Mouse (Mus musculus): ENCODE measurements around the gene Lgals3.
"Not testable (repeated sequence)": the region's sequence is repeated elsewhere in the genome, so short reads cannot be mapped to it uniquely, and the experiment has no call there.

Gene Lgals3

DNA sequence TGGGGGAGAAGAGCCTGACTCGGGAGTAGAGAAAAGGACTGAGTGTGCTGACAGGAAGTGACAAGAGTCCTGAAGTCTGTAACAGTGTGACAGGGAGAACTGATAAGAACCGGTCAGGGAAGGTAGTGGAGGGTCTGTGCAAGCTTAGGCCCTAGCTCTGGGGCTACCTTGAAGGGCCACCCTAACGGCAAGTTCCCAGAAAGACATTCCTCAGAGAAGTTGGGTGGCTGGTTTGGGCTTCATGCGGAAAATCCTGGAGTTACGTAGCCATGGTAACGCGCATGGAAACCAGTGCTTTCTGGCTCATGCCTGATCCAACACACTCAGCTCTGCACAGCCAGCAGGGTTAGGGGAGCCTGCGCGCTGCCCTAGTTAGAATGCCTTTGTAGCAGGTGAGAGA lies at the start of gene Lgals3:
TSS of gene Lgals3 (plus strand) at position 291 of the 400 bp plus-strand sequence.
- peak in 1 of 2 experiments; percentile 55 for DNase-seq (ENCODE audit: low spot score in 2 of 2)

DNA sequence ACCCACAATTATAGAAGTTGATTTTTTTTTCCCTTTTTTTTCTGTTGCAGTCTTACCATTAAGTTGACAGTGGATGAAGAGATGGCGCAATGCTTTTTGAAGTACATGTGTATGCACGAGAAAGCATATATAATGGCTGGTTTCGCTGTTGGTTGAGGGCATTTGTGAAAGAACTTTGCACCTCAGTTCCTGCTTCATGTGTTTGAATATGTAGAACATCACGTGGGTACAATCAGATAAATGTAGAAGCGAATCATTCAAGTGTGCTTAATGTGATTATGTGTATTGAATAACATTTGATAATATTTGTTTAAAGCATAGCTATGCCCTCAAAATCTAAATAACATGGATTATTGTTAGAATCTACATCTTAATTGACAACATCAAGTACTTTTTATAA lies 48.2 kb upstream of the Lgals3 start:
- DNase-seq (ENCODE audit: low spot score in 2 of 2), result no peak

- DNase-seq (ENCODE audit: low spot score in 2 of 2), result not testable (repeated sequence)
These were observed 46.0 kb upstream of the Lgals3 start for GRCm38 (mm10) chr14:47321581-47321980.

GRCm38 (mm10) chr14:47325965-47326761 lies 41.4 kb upstream of the Lgals3 start:
- no peak for DNase-seq (ENCODE audit: low spot score in 2 of 2)

DNA sequence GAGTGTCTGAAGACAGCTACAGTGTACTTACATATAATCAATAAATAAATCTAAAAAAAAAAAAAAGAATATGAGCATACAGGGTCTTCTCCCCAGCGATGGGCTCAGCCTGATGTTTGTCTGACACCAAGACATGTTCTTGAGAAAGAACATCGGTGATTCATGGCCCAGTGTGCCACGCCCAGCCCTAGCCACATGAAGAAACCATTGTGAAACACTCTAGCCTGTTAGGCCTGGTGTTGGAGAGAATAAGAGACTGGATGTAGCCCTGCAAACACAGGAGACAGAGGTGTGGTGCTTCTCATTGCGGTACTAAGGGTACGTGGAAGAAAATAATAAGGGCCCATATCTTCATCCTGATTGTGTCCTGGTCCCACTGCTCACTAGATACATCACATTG lies 40.2 kb upstream of the Lgals3 start:
- DNase-seq (ENCODE audit: low spot score in 2 of 2), result no peak

DNA sequence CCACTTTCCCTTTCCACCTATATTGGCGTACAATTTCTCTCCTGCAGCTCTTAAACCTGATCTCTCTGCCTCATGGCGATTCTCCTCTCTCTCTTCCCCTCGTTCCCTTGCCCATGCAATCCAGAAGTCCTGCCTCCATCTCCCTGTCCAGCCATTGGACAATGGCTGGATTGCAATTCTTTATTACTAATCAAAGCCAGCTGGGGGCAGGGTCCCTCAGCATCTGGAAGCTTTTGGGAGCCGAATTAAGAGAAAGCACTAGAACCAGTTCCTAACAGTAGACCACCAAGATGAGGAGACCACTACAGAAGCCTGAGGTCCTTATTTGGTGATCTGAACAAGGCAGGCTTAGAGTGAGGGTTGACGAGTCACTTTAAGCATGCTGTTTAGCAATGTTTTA lies 35.6 kb upstream of the Lgals3 start:
- no peak for DNase-seq (ENCODE audit: low spot score in 2 of 2)

- peak; percentile 53 to 70 for DNase-seq (ENCODE audit: low spot score in 2 of 2)
These were observed 32.7 kb upstream of the Lgals3 start for GRCm38 (mm10) chr14:47334819-47335218.

DNA sequence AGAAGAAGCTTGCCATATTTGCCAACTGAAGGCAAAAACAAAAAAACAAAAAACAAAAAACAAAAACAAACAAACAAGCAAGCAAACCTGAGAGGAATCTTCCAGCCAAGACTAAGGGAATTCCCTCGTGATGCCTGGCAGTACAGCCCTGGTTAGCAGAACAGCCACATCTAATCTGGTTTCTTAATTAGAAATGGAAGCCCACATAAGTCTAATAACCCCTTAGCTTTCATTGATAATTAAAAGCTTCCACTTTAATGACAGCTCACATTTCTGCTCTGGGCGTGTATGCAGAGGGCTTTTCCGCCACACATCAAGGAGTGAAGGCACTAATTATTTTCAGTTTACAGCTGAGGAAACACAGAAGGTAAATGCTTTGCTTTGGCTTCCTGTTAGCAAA lies 32.3 kb upstream of the Lgals3 start:
- DNase-seq (ENCODE audit: low spot score in 2 of 2), result no peak

GRCm38 (mm10) chr14:47340231-47340925 lies 27.2 kb upstream of the Lgals3 start:
- no peak for DNase-seq (ENCODE audit: low spot score in 2 of 2)

DNA sequence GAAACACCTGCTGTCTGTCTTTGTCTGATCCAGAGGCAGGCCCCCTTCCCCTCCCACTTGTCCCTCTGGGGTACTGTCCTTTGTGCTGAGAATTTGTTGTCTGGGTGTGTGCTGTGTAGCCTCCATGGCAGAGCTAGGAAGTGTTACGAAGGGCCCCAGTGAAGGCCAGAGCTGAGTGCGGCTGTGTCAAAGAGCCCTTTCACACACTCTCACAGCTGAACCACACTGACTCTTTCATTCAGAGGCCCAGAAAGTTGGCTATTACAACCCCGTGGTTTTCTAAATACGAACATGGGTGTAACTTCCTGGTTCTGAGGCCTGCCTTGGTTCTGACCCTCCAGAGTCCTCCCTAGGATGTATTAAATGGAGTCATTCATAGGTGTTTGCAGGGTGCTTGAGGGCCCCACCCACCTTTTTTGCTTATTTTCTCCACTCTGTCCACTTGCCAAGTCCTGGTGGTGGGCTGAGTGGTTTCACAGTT lies 25.7 kb upstream of the Lgals3 start:
- DNase-seq (ENCODE audit: low spot score in 2 of 2), result no peak

DNA sequence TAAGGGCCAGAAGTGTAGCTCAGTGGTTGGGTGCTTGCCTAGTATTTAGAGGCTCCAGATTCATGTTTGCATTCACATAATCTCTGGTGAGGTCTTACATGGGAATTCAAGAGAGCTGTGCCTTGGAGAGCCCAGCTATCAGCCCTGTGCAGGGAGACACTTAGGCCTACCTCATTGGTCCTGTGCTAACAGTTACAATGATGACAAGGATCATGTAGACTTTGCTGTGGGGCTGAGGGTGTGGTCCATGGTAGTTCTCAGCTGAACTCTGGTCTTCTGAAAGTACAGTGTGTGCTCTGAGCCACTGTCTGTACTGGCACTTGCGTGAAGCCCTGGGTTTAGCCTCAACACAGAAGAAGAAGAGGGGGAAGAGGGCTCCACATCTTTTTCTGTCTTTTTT lies 20.8 kb upstream of the Lgals3 start:
- no peak for DNase-seq (ENCODE audit: low spot score in 2 of 2)

DNA sequence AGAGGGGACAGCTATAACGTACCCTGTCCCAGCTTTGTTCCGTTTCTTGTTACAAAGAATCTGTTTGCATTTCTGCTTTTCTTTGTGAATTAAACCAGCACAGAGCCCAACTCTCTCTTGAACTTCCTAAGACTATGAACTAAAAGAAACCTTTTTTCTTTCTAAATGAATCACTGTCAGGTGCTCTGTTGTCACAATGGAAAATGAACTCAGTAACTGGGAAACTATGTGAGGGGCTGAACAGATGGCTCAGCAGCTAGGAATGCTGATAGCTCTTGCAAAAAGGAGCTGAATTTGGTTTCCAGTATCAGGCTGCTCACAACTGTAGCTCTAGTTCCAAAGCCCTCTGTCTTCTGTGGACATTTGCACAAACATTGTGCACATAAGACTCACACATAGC lies 16.6 kb upstream of the Lgals3 start:
- DNase-seq (ENCODE audit: low spot score in 2 of 2), result no peak

GRCm38 (mm10) chr14:47352272-47352671 lies 15.3 kb upstream of the Lgals3 start:
- DNase-seq (ENCODE audit: low spot score in 2 of 2), result no peak

- no peak for DNase-seq (ENCODE audit: low spot score in 2 of 2)
These were observed 14.3 kb upstream of the Lgals3 start for GRCm38 (mm10) chr14:47353240-47353639.

DNA sequence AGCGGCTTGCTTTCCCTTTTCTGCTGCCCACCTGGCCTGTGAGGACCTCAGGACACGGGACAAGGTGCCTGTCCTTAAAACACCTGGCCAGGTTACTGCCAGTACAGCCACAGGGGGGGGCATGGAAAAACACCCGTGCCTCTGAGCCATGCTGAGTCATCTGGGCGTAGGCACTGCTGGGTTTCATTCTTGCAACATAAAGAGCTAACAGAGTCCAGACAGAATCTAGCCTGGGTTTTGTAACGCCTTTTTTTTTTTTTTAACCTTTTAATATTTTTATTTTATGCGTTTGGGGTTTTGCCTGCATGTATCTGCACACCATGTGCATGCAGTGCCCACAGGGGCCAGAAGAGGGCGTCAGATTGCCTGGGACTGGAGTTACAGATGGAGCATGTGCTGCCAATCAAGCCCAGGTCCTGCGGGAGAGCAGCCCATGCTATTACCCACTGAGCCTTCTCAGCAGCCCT lies 13.4 kb upstream of the Lgals3 start:
- DNase-seq (ENCODE audit: low spot score in 2 of 2), result no peak

DNA sequence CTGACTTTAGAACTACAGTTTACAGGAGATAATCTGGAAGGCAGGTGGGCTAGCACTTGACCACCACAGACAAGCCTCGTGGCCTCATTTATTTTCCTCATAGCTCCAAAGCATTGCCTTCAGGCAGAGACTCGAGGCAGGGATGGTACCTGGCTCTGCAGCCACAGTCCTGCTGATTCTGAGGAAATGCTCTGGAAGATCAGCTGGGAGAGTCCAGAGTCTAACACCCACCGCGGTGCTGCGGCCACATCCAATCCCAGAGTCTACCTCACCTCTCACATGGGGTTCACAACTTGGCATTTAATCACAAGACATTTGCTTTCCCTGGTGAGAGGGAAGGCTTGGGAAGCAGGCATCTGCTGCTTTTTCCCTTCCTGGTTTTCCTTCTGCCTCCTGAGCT lies 12.6 kb upstream of the Lgals3 start:
- no peak for DNase-seq (ENCODE audit: low spot score in 2 of 2)

DNA sequence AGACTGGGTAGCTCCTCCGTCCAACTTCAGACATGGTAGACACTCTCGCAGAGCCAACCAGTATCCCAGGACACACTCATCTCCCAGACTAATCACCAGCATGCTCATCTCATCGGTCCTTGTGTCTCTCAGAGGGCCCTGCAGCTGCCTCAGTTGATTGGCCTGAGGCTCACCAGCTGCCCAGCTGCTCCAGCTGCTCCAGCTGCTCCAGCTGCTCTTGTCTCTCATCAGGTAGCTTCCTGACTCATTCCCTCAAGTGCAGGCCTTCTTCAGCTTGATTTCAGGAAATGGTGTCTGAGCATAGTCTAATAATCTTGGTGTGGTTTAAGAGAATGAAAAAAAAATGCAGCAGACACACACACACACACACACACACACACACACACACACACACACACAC lies 10.9 kb upstream of the Lgals3 start:
- no peak for DNase-seq (ENCODE audit: low spot score in 2 of 2)

- DNase-seq (ENCODE audit: low spot score in 2 of 2), result no peak
These were observed 7.9 kb upstream of the Lgals3 start for GRCm38 (mm10) chr14:47359610-47360009.

DNA sequence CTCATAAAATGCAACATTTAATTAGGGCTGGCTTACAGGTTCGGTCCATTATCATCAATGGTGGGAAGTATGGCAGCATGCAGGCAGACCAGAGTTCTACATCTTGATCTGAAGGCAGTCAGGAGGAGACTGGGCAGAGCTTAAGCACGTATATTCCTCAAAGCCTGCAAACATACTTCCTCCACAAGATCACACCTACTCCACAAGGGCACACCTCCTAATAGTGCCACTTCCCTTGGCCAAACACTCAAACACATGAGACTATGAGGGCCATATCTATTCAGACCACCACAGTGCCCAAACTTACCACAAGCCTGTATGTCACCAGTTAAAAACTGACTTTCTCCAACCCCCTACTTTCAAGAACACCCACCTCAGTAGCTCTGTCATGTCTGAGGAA lies 6.1 kb upstream of the Lgals3 start:
- DNase-seq (ENCODE audit: low spot score in 2 of 2), result no peak

- DNase-seq (ENCODE audit: low spot score in 2 of 2), result no peak
These were observed 5.7 kb upstream of the Lgals3 start for GRCm38 (mm10) chr14:47361899-47362298.

DNA sequence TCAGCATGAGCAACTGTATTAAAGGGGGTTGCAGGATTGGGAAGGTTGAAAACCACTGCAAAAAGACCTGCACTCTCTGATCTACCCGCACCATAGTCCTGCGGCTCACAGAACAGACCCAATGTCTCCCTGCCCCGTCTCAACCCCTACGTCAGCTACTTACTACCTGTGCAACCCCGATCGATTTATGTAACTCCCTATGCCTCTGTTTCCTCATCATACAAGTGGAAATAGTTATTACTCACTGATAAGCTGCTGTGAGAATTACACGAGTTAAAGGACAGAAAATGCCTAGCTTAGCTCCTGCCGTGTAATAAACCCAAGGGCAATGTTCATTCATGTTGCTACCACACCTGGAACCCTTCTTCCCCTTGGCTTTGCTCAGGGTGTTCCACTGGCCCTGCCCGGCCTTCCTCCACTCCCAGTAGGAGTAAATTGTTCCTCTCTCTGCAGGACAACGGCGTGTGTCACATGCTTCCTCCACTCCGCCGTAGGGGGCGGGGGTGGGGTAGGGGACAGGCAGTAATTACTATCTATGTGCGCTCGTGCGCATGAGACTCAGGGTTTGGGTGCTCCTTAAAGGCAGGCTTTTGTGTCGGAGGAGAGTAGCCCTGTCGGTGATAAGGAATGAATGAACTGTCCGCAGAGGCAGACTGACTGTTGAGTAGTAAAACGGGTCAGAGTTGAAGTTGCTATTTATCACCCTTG lies 2.7 kb upstream of the Lgals3 start:
- DNase-seq (ENCODE audit: low spot score in 2 of 2), result no peak

- peak in 1 of 2 experiments; percentile 67 for DNase-seq (ENCODE audit: low spot score in 2 of 2)
These were observed 650 bp upstream of the Lgals3 start for GRCm38 (mm10) chr14:47366881-47367321.

Data from cerebellum, postnatal 4 days (tissue).